In the genomic region with DNA sequence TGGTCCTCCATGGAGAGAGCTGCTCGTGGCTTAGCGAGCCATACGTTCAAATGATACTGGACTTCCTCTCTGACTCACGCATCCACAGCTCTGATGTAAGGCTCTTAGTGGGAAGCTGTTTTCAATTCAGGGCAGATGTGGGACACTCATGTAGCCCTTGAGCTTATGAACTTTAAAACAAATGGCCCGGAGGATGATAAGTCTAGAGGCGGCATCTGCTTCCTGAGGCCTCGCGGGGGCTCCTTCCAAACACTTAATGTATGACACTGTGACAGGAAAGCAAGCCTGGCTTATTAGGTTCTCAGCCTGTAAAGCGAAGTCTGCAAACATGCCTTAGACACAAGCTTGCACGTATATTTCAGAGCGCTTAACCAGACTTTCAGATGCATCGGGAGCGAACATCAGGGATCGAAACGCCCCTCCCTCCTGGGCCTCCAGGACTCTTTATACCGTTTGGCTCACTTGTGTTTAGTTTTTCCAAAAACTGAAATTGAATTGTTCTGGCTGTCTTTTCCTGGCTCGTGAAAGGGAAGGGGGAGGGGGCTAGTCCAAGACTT, we compare ENCODE assay signal across 9 mouse cellular contexts. TPM values are rescaled to one million over a fixed set of nuclear protein-coding genes. Genes with fewer than 3 reads are reported as not detected.
A peak's percentile ranks its signal among the peaks of the same experiment; 100 is the strongest.
DNase-seq lines count a peak whose midpoint lies in the region; ATAC-seq lines count a peak whose summit lies in the region.
"Had no signal": no experiment of that assay in that cellular context is flagged by ENCODE, and none has a peak within 500 bp of the region (broad histone marks: within the 10 kb centered on the region; RNA-seq: fewer than 3 reads in every experiment).

No protein-coding gene starts in this region.

- peak overlapping the region; percentile 2; the same call in 1 of the 2 replicates for H3K4me3 ChIP-seq in kidney, embryonic 16.5 days (ENCODE audit: low read length)
- peak overlapping the region; percentile 29 for H3K4me3 ChIP-seq in embryonic facial prominence, embryonic 15.5 days (replicated peaks)
- H3K4me3 ChIP-seq in neural tube, embryonic 13.5 days: no peak overlapping the region

- ATAC-seq in kidney, embryonic 16.5 days (ENCODE audit: low FRiP score, low TSS enrichment): peak; percentile 76; the same call in 1 of the 2 replicates
- peak; percentile 79; the same call in 1 of the 2 replicates for ATAC-seq in embryonic facial prominence, embryonic 15.5 days (ENCODE audit: insufficient number of reproducible peaks, low FRiP score, low TSS enrichment, low read depth)
- ATAC-seq in neural tube, embryonic 13.5 days (ENCODE audit: low read depth): no peak

- peak overlapping the region; percentile 61 for H3K27ac ChIP-seq in kidney, embryonic 16.5 days (ENCODE audit: low read length)
- H3K27ac ChIP-seq in embryonic facial prominence, embryonic 15.5 days (replicated peaks): peak overlapping the region; percentile 86
- H3K27ac ChIP-seq in neural tube, embryonic 13.5 days (replicated peaks): no peak overlapping the region

- H3K36me3 ChIP-seq in kidney, embryonic 16.5 days (ENCODE audit: insufficient read depth, low read length): no peaks in the 10 kb centered on the region
- no peaks in the 10 kb centered on the region for H3K36me3 ChIP-seq in embryonic facial prominence, embryonic 15.5 days
- H3K36me3 ChIP-seq in neural tube, embryonic 13.5 days: no peaks in the 10 kb centered on the region

- 34% methylated on average over 17 of the region's 17 CpGs for WGBS in kidney, embryonic 16.5 days
- WGBS in embryonic facial prominence, embryonic 15.5 days: 20% methylated on average over 17 of the region's 17 CpGs
- 61% methylated on average over 17 of the region's 17 CpGs for WGBS in neural tube, embryonic 13.5 days

- no peaks in the 10 kb centered on the region for H3K4me1 ChIP-seq in kidney, embryonic 16.5 days (ENCODE audit: insufficient read depth, low read length)
- H3K4me1 ChIP-seq in embryonic facial prominence, embryonic 15.5 days: peaks cover 8% of the 10 kb centered on the region; the same call in 1 of the 2 replicates
- H3K4me1 ChIP-seq in neural tube, embryonic 13.5 days (replicated peaks): no peaks in the 10 kb centered on the region

- no peak for DNase-seq in kidney, postnatal 25 days
- DNase-seq in kidney, postnatal 4 days: peak; percentile 40 to 57
- no peak for DNase-seq in urinary bladder, postnatal 10 days (ENCODE audit: low spot score)
- no peak for DNase-seq in right cerebral cortex, postnatal 25 days
- no peak for DNase-seq in right cerebral cortex, adult 18-20 months
- DNase-seq: cerebellum, postnatal 10 days had no signal

- peak overlapping the region; percentile 39 for H3K4me2 ChIP-seq in kidney, embryonic 16.5 days (replicated peaks; ENCODE audit: low read depth, low read length)
- H3K4me2 ChIP-seq in embryonic facial prominence, embryonic 15.5 days (replicated peaks): peak overlapping the region; percentile 42
- H3K4me2 ChIP-seq in neural tube, embryonic 13.5 days: peak overlapping the region; percentile 11; the same call in 1 of the 2 replicates

- H3K27me3 ChIP-seq in kidney, embryonic 16.5 days (ENCODE audit: insufficient read depth, low read length): no peaks in the 10 kb centered on the region
- H3K27me3 ChIP-seq in embryonic facial prominence, embryonic 15.5 days: no peaks in the 10 kb centered on the region
- no peaks in the 10 kb centered on the region for H3K27me3 ChIP-seq in neural tube, embryonic 13.5 days

- H3K9me3 ChIP-seq in kidney, embryonic 16.5 days (ENCODE audit: low read length): no peaks in the 10 kb centered on the region
- H3K9me3 ChIP-seq in embryonic facial prominence, embryonic 15.5 days (replicated peaks): no peaks in the 10 kb centered on the region
- H3K9me3 ChIP-seq in neural tube, embryonic 13.5 days: no peaks in the 10 kb centered on the region

- peak overlapping the region; percentile 14 for H3K9ac ChIP-seq in kidney, embryonic 16.5 days (replicated peaks; ENCODE audit: low read length)
- H3K9ac ChIP-seq in embryonic facial prominence, embryonic 15.5 days: peak overlapping the region; percentile 16; the same call in 1 of the 2 replicates
- 0 out of 2 replicates have a peak overlapping the region, but pooled peaks have one; percentile 31 for H3K9ac ChIP-seq in neural tube, embryonic 13.5 days

RNA-seq across cellular contexts. Expression of a gene that starts 59.4 kb away (rescaled TPM):
- polyA plus RNA-seq in kidney, embryonic 16.5 days (2015; fragmentation: Nextera tagmentation; extraction: Ambion mirVana): 3.1 and 3.9 TPM in 2 replicates
- polyA plus RNA-seq in embryonic facial prominence, embryonic 15.5 days (2015; fragmentation: Nextera tagmentation; extraction: Ambion mirVana): 5.7 and 8.5 TPM in 2 replicates
- polyA plus RNA-seq in neural tube, embryonic 13.5 days (2015; fragmentation: Nextera tagmentation; extraction: Ambion mirVana): 2.9 and 4.4 TPM in 2 replicates

Comparison
In these comparisons a context has a peak if more than half of its experiments do, and no peak if none do; other contexts are left out.
1. DNase-seq: peak in kidney, postnatal 4 days (2 of 2); none in kidney, postnatal 25 days (0 of 2), urinary bladder, postnatal 10 days (single experiment), right cerebral cortex, postnatal 25 days (single experiment) and right cerebral cortex, adult 18-20 months (single experiment).
2. Peak in every context shown above with its lines, with median percentiles within 50 percentile points of each other: H3K4me2 ChIP-seq and H3K9ac ChIP-seq.